Mouse (Mus musculus): ENCODE data around the gene Gm37419. TPM values are rescaled to one million over a fixed set of nuclear protein-coding genes. Genes with fewer than 3 reads are reported as not detected.

Gm37419 gene
- polyA plus RNA-seq (2015; fragmentation: Nextera tagmentation; extraction: Ambion mirVana) = not detected in 2 replicates

GRCm38 (mm10) chr16:23988466-23989208, at the start of gene Gm37419, which contains the start of gene Bcl6:
Gene Gm37419 (plus strand): TSS chr16:23988482.
Gene Bcl6 (minus strand): TSS chr16:23988852.
- Histone ChIP-seq H3K36me3 (ENCODE audit: insufficient read depth, low read length) (no peaks in the 10 kb centered on the region), H3K27ac (ENCODE audit: low read length) (peak within 1 kb of the TSS; percentile 99), H3K4me2 (replicated peaks; ENCODE audit: low read depth, low read length) (peak within 1 kb of the TSS; percentile 99), H3K4me1 (ENCODE audit: insufficient read depth, low read length) (peaks cover 45% of the 10 kb centered on the region), H3K4me3 (ENCODE audit: low read length) (peak within 1 kb of the TSS; percentile 77), H3K27me3 (ENCODE audit: insufficient read depth, low read length) (no peaks in the 10 kb centered on the region), H3K9ac (replicated peaks; ENCODE audit: low read length) (peak within 1 kb of the TSS; percentile 93), H3K9me3 (ENCODE audit: low read length) (no peaks in the 10 kb centered on the region)
- peak; percentile 72 for ATAC-seq (ENCODE audit: low FRiP score, low TSS enrichment)
- WGBS = under 1% methylated on average over 68 of the region's 68 CpGs

- H3K4me3 ChIP-seq (ENCODE audit: low read length) = no peak overlapping the region
- H3K36me3 ChIP-seq (ENCODE audit: insufficient read depth, low read length) = no peaks in the 10 kb centered on the region
- H3K9ac ChIP-seq (replicated peaks; ENCODE audit: low read length) = no peak overlapping the region
- WGBS = 44% methylated on average over 3 of the region's 3 CpGs
- H3K4me1 ChIP-seq (ENCODE audit: insufficient read depth, low read length) = no peaks in the 10 kb centered on the region
- no peak for ATAC-seq (ENCODE audit: low FRiP score, low TSS enrichment)
- H3K27me3 ChIP-seq (ENCODE audit: insufficient read depth, low read length) = no peaks in the 10 kb centered on the region
- H3K9me3 ChIP-seq (ENCODE audit: low read length) = no peaks in the 10 kb centered on the region
- H3K27ac ChIP-seq (ENCODE audit: low read length) = no peak overlapping the region
- H3K4me2 ChIP-seq (replicated peaks; ENCODE audit: low read depth, low read length) = no peak overlapping the region
Observed at GRCm38 (mm10) chr16:23944801-23945200, 43.5 kb upstream of the Gm37419 start.

GRCm38 (mm10) chr16:23947654-23948053, 40.6 kb upstream of the Gm37419 start:
- Histone ChIP-seq H3K9me3 (ENCODE audit: low read length) (no peaks in the 10 kb centered on the region), H3K36me3 (ENCODE audit: insufficient read depth, low read length) (no peaks in the 10 kb centered on the region), H3K4me2 (replicated peaks; ENCODE audit: low read depth, low read length) (no peak overlapping the region), H3K27ac (ENCODE audit: low read length) (no peak overlapping the region), H3K9ac (replicated peaks; ENCODE audit: low read length) (no peak overlapping the region), H3K4me1 (ENCODE audit: insufficient read depth, low read length) (no peaks in the 10 kb centered on the region), H3K4me3 (ENCODE audit: low read length) (no peak overlapping the region), H3K27me3 (ENCODE audit: insufficient read depth, low read length) (no peaks in the 10 kb centered on the region)
- no peak for ATAC-seq (ENCODE audit: low FRiP score, low TSS enrichment)
- WGBS = 89% methylated on average over 6 of the region's 6 CpGs

GRCm38 (mm10) chr16:23952101-23952727, 36.1 kb upstream of the Gm37419 start:
- Histone ChIP-seq H3K27me3 (ENCODE audit: insufficient read depth, low read length) (no peaks in the 10 kb centered on the region), H3K9me3 (ENCODE audit: low read length) (no peaks in the 10 kb centered on the region), H3K36me3 (ENCODE audit: insufficient read depth, low read length) (no peaks in the 10 kb centered on the region), H3K4me2 (replicated peaks; ENCODE audit: low read depth, low read length) (no peak overlapping the region), H3K27ac (ENCODE audit: low read length) (no peak overlapping the region), H3K9ac (replicated peaks; ENCODE audit: low read length) (no peak overlapping the region), H3K4me3 (ENCODE audit: low read length) (no peak overlapping the region), H3K4me1 (ENCODE audit: insufficient read depth, low read length) (no peaks in the 10 kb centered on the region)
- 62% methylated on average over 4 of the region's 4 CpGs for WGBS
- ATAC-seq (ENCODE audit: low FRiP score, low TSS enrichment) = peak; percentile 39; the same call in 1 of the 2 replicates

GRCm38 (mm10) chr16:23953189-23953958, 34.9 kb upstream of the Gm37419 start:
- Histone ChIP-seq H3K27me3 (ENCODE audit: insufficient read depth, low read length) (no peaks in the 10 kb centered on the region), H3K9ac (replicated peaks; ENCODE audit: low read length) (0 out of 2 replicates have a peak overlapping the region, but pooled peaks have one; percentile 1), H3K4me2 (replicated peaks; ENCODE audit: low read depth, low read length) (no peak overlapping the region), H3K9me3 (ENCODE audit: low read length) (no peaks in the 10 kb centered on the region), H3K4me1 (ENCODE audit: insufficient read depth, low read length) (no peaks in the 10 kb centered on the region), H3K4me3 (ENCODE audit: low read length) (no peak overlapping the region), H3K36me3 (ENCODE audit: insufficient read depth, low read length) (no peaks in the 10 kb centered on the region), H3K27ac (ENCODE audit: low read length) (no peak overlapping the region)
- WGBS = 51% methylated on average over 11 of the region's 11 CpGs
- ATAC-seq (ENCODE audit: low FRiP score, low TSS enrichment) = no peak

- WGBS = 0% methylated on average over 1 of the region's 1 CpGs
- no peaks in the 10 kb centered on the region for H3K27me3 ChIP-seq (ENCODE audit: insufficient read depth, low read length)
- no peaks in the 10 kb centered on the region for H3K36me3 ChIP-seq (ENCODE audit: insufficient read depth, low read length)
- H3K4me1 ChIP-seq (ENCODE audit: insufficient read depth, low read length) = no peaks in the 10 kb centered on the region
- no peak for ATAC-seq (ENCODE audit: low FRiP score, low TSS enrichment)
- no peaks in the 10 kb centered on the region for H3K9me3 ChIP-seq (ENCODE audit: low read length)
- H3K4me3 ChIP-seq (ENCODE audit: low read length) = no peak overlapping the region
- no peak overlapping the region for H3K27ac ChIP-seq (ENCODE audit: low read length)
- H3K9ac ChIP-seq (replicated peaks; ENCODE audit: low read length) = no peak overlapping the region
- no peak overlapping the region for H3K4me2 ChIP-seq (replicated peaks; ENCODE audit: low read depth, low read length)
Observed at GRCm38 (mm10) chr16:23953959-23954260, 34.4 kb upstream of the Gm37419 start.

- Histone ChIP-seq H3K27ac (ENCODE audit: low read length) (no peak overlapping the region), H3K27me3 (ENCODE audit: insufficient read depth, low read length) (no peaks in the 10 kb centered on the region), H3K4me2 (replicated peaks; ENCODE audit: low read depth, low read length) (no peak overlapping the region), H3K9ac (replicated peaks; ENCODE audit: low read length) (no peak overlapping the region), H3K4me1 (ENCODE audit: insufficient read depth, low read length) (no peaks in the 10 kb centered on the region), H3K36me3 (ENCODE audit: insufficient read depth, low read length) (no peaks in the 10 kb centered on the region), H3K9me3 (ENCODE audit: low read length) (no peaks in the 10 kb centered on the region), H3K4me3 (ENCODE audit: low read length) (no peak overlapping the region)
- ATAC-seq (ENCODE audit: low FRiP score, low TSS enrichment) = no peak
Observed at GRCm38 (mm10) chr16:23958938-23959337, 29.3 kb upstream of the Gm37419 start.

- Histone ChIP-seq H3K4me1 (ENCODE audit: insufficient read depth, low read length) (0 out of 2 replicates have a peak, but pooled peaks cover 5% of the 10 kb centered on the region), H3K27ac (ENCODE audit: low read length) (no peak overlapping the region), H3K27me3 (ENCODE audit: insufficient read depth, low read length) (no peaks in the 10 kb centered on the region), H3K9me3 (ENCODE audit: low read length) (no peaks in the 10 kb centered on the region), H3K4me2 (replicated peaks; ENCODE audit: low read depth, low read length) (no peak overlapping the region), H3K36me3 (ENCODE audit: insufficient read depth, low read length) (peaks cover 3% of the 10 kb centered on the region; the same call in 1 of the 2 replicates), H3K9ac (replicated peaks; ENCODE audit: low read length) (no peak overlapping the region), H3K4me3 (ENCODE audit: low read length) (no peak overlapping the region)
- ATAC-seq (ENCODE audit: low FRiP score, low TSS enrichment) = 0 out of 2 replicates have a peak, but pooled peaks have one; percentile 23
- WGBS = 84% methylated on average over 2 of the region's 2 CpGs
Observed at GRCm38 (mm10) chr16:23962401-23962800, 25.9 kb upstream of the Gm37419 start.

- WGBS = 45% methylated on average over 22 of the region's 22 CpGs
Observed at GRCm38 (mm10) chr16:23963896-23964668, 24.2 kb upstream of the Gm37419 start.

More at GRCm38 (mm10) chr16:23963896-23964668, 24.2 kb upstream of the Gm37419 start:
- Histone ChIP-seq H3K36me3 (ENCODE audit: insufficient read depth, low read length) (peaks cover 10% of the 10 kb centered on the region; the same call in 1 of the 2 replicates), H3K9me3 (ENCODE audit: low read length) (no peaks in the 10 kb centered on the region), H3K9ac (replicated peaks; ENCODE audit: low read length) (no peak overlapping the region), H3K4me2 (replicated peaks; ENCODE audit: low read depth, low read length) (no peak overlapping the region), H3K27ac (ENCODE audit: low read length) (no peak overlapping the region), H3K27me3 (ENCODE audit: insufficient read depth, low read length) (no peaks in the 10 kb centered on the region), H3K4me1 (ENCODE audit: insufficient read depth, low read length) (0 out of 2 replicates have a peak, but pooled peaks cover 5% of the 10 kb centered on the region), H3K4me3 (ENCODE audit: low read length) (no peak overlapping the region)
- ATAC-seq (ENCODE audit: low FRiP score, low TSS enrichment) = no peak

All from kidney, embryonic 16.5 days (tissue).